Mouse (Mus musculus) cerebellum, adult 11-12 months (tissue): ENCODE data around the gene Tmbim1.

ENCODE experiments used
- DNase-seq: peaks from one replicate; pipeline ENCODE4 v3.0.0; 2022

The Tmbim1 gene

GRCm38 (mm10) chr1:74275015-74275414 lies 30.4 kb downstream of the Tmbim1 start:
- DNase-seq = no peak

DNA sequence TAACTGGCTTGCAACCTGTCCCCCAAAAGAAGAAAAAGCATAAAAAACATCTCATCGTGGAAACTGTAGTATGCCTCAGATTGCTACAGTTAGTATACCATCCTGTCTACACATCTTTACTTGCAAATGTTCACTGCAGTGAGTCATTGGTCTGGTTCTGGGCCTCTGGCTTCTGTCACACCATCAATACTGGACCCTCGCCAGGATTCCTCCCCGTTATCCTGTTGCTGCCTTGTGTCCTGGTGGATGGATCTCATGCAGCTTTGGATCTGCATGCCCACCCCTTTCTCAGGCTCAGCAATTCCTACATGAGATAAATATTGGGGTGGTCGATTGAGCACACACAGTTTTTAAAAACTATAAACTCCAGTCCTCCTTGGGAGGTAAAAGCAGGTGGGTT lies 33.8 kb downstream of the Tmbim1 start:
- DNase-seq = no peak

DNA sequence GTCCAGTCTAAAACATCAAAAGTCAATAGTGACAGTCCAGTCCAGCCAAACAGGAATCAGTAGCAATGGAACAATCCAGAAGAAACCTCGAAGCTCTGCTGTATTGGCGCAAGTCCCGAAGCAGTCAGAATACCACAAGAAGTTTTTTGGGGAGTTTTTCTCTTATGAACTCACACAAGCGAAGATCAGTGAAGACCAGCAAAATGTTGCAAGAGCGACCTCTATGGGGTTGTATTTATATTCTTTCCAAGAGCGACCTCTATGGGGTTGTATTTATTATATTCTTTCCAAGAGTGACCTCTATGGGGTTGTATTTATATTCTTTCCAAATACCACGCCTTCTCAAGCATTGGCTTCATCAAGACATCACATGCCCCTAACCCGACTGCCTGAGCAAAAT lies 36.7 kb downstream of the Tmbim1 start:
- DNase-seq = no peak

GRCm38 (mm10) chr1:74262510-74262909 lies 42.9 kb downstream of the Tmbim1 start:
- no peak for DNase-seq

DNA sequence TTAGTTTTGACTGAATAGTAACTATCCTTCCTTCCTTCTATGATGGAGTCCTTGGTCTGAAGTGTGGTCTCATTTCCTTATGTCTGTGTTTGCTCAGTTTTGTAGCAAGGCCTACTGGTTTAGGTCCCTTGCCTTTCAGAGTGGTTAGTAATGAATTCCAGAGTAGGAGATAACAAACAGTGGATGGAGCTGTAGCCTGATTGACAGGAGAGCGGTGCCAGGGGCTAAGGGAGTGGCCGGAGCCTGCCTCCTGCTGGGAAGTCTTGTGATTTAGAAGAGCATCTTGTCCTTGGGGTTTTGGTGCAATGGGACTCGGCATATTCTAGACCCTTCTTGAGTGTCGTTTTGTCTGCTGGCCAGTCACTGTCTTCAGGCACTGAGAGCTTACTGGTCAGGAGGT lies 48.6 kb downstream of the Tmbim1 start:
- no peak for DNase-seq

- no peak for DNase-seq
Measured at GRCm38 (mm10) chr1:74255704-74256345, 49.6 kb downstream of the Tmbim1 start.

DNA sequence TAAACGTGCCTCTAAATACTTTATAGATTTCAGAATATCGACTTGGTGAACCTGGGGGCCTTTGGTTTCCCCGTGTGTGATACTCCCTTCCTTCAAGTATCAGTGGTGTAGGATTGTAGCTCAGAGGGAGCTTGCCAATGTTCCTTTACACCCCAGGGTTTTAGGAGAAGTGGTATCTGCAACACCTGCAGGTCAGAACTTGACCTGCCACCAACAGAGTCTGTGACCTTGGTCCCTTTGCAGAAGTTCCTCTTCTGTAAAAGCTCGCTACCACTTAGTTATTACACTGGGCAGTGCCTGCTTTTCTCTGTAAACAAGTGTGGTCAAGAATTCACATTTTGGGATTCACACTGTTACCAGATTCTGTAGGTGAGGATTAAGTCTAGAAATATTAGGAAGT lies 55.3 kb downstream of the Tmbim1 start:
- no peak for DNase-seq

DNA sequence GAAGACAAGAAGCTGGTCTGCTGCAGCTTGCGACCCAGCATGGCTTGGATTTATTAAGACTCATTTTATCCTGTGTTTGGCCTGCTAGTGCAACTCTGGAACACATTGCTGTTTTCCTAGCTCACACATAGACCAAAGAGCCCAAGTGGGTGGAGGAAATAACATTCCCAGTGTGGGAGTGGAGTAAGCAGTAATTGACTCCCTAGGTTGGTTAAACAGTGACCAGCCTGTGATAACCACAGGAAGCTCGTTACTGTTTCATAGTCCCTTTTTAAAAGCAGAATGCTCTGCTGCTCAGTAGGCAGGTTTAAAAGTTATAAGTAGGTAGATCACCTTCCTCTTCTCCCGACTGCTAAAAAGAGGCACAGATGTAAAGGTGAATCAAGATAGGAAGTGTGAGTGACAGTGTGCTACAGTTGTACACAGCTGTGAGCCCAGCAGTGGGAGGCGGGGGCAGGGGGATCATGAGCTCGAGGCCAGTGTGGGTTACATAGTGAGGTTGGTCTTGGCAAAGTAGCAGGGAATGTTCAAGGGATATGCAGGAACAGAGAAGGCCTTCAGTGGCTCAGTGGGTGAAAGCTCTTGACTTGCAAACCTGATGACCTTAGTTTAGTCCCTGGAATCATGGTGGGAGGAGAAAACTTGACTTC lies 56.0 kb downstream of the Tmbim1 start:
- DNase-seq = no peak

GRCm38 (mm10) chr1:74248799-74249198 lies 56.6 kb downstream of the Tmbim1 start:
- no peak for DNase-seq

GRCm38 (mm10) chr1:74245525-74245924 lies 59.9 kb downstream of the Tmbim1 start:
- DNase-seq = no peak

GRCm38 (mm10) chr1:74240832-74241231 lies 64.6 kb downstream of the Tmbim1 start:
- no peak for DNase-seq

DNA sequence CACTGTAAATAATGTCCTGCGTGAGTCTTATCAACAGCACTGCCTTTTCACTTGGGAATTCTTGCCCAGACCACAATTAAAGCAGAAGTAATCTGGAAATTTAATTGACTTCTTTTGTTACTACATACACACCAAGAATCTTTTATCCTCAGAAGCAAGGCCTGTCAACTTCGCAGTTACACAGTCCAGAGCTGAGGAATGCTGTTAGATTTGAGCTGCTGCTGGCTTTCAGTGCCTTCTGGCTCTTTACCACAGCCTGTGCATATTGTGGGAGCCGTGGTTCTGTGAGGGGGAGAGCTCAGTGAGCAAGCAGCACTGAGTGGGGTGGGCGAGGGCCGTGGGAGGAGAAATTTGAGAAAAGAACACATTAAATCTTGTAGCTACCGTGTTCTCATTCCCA lies 65.1 kb downstream of the Tmbim1 start:
- no peak for DNase-seq

DNA sequence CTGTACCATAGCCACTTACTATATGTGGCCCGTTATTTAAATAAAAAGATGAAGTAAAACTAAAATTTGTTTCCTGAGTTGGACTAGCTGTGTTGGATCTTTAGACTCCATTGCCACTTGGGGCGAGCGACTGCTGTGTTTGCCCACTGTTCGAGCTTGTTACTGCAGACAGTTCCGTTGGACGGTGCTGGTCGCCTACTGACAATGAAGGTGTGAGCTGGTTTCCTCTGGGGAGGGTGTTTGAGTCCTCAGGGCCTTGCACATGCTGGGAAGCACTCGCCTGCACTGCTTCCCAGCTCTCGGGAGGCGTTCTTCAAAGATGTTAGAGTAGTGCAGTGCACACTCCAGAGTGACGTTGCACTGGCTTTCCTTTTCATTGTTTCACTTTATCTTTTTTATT lies 65.8 kb downstream of the Tmbim1 start:
- no peak for DNase-seq

GRCm38 (mm10) chr1:74239162-74239561 lies 66.3 kb downstream of the Tmbim1 start:
- no peak for DNase-seq
